Mouse (Mus musculus) mammary gland, adult 2 months (tissue): ENCODE results near the gene Axin2. TPM values are rescaled to one million over a fixed set of nuclear protein-coding genes. Genes with fewer than 3 reads are reported as not detected.

Experiments
- polyA plus RNA-seq: library from polyadenylated mRNA; depleted of rRNA; stranded (reverse); fragments of >200 nt; gene quantifications from 2 replicates; pipeline ENCODE4 v1.2.3, GENCODE M21; 2012; ENCODE audit warnings: low replicate concordance; rRNA removed

The Axin2 gene
- polyA plus RNA-seq: 15.2 and 16.9 TPM in 2 replicates

DNA sequence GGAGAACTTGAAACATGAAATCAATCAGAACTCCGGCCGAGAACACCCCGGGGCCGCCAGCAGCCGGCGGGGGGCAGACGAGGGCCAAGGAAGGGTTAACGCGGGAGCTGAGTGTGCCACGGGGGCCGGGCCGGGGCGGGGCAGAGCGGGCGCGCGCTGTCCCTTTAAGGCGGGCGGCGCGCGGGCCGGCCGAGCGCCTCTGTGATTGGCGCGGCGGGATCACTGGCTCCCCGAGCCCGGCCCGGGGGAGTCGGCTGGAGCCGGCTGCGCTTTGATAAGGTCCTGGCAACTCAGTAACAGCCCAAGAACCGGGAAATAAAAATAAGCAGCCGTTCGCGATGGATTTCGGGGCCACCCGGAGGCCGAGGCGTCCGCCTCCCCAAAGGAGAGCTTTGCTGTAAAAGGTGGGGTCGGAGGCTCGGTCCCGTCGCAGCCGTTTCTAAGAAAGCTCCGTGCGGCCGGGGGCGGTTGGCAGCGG, at the start of gene Axin2:
Gene Axin2 (plus strand): TSS at position 192 of the 478 bp plus-strand sequence.

Other genes starting within 250 kb of the Axin2 start
- gene E030025P04Rik, start 224.0 kb downstream of the Axin2 start, polyA plus RNA-seq: not detected in 2 replicates